Mouse (Mus musculus) brain, adult 2 months (tissue): ENCODE measurements around the gene Col5a1.

Experiments
- DNase-seq: peaks from one replicate; pipeline ENCODE4 v3.0.0; 2011; ENCODE audit warnings: low read depth, low spot score

The Col5a1 gene

GRCm38 (mm10) chr2:28084768-28085167 lies 198.5 kb downstream of the Col5a1 start, which contains the start of gene Fcnb:
Gene Fcnb, minus strand, starts transcription at chr2:28084885.
- DNase-seq, result no peak

- DNase-seq, result no peak
These were observed 199.9 kb downstream of the Col5a1 start for GRCm38 (mm10) chr2:28086112-28086511.

- DNase-seq, result no peak
These were observed 202.9 kb downstream of the Col5a1 start for GRCm38 (mm10) chr2:28089095-28089494.
